Mouse (Mus musculus): ENCODE results near the gene Irf1.
"Not testable (repeated sequence)": the region's sequence is repeated elsewhere in the genome, so short reads cannot be mapped to it uniquely, and the experiment has no call there.

DNA sequence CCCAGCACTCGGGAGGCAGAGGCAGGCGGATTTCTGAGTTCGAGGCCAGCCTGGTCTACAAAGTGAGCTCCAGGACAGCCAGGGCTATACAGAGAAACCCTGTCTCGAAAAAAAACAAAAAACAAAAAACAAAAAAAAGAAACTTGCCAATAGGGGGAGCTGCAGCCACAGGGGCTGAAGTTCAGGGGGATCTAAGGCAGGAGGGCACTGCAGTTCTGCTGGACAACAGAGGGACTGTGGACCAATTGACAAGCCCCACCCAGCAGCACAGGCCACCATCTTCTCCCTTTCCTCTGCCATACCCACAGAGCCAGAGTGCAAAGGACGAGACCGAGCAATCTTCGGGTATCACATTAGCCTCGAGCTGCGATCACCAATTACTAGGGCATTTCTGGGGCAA is 11.8 kb upstream of the Irf1 start:
- TF ChIP-seq CTCF (conservative IDR thresholded peaks at IDR 0.05 in 1 of 2, IDR thresholded peaks at IDR 0.05 in 1 of 2; ENCODE audit: low read depth in 2 of 2, low read length in 2 of 2) = peak in 1 of 2 experiments; percentile 85; a peak in 3 of 4 replicates
- TF ChIP-seq EP300 (IDR thresholded peaks at IDR 0.05; ENCODE audit: low read length); ZKSCAN1 (IDR thresholded peaks at IDR 0.05; ENCODE audit: borderline replicate concordance, low read depth, low read length): not testable (repeated sequence)
